Mouse (Mus musculus): ENCODE measurements around the gene Rufy4.
A peak's percentile ranks its signal among the peaks of the same experiment; 100 is the strongest.

DNA sequence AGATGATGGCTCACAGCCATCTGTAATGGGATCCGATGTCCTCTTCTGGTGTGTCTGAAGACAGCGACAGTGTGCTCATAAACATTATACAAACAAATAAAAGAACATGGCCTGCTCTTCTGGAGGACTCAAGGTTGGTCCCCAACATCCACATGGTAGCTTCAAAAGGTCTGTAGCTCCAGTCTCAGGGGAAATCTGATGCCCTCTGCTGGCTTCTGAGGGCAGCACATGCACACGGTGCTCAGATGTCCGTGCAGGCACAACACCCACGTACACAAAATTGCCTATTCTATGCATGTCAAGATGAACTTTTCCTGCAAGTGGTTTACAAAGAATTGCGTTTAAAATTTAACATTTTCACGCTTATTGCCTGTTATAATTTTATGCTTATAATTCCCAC is 70.6 kb downstream of the Rufy4 start:
- peak; percentile 79 for TF ChIP-seq MYC (IDR thresholded peaks at IDR 0.05; ENCODE audit: low read depth, low read length)
- TF ChIP-seq MAX (IDR thresholded peaks at IDR 0.05; ENCODE audit: low read length), result peak; percentile 63
- TF ChIP-seq CTCF (conservative IDR thresholded peaks at IDR 0.05 in 1 of 2, IDR thresholded peaks at IDR 0.05 in 1 of 2; ENCODE audit: low read depth in 2 of 2, low read length in 2 of 2), result peak; percentile 77 to 80
- no peak for TF ChIP-seq ZNF384 (IDR thresholded peaks at IDR 0.05; ENCODE audit: low read depth, low read length)
- peak; percentile 24 for TF ChIP-seq RAD21 (IDR thresholded peaks at IDR 0.05; ENCODE audit: low read depth, low read length)
- TF ChIP-seq MAFK (IDR thresholded peaks at IDR 0.05; ENCODE audit: insufficient replicate concordance, low read length), result no peak
- TF ChIP-seq EP300 (IDR thresholded peaks at IDR 0.05; ENCODE audit: low read length), result no peak
- TF ChIP-seq MEF2A (IDR thresholded peaks at IDR 0.05; ENCODE audit: borderline replicate concordance, low read depth, low read length), result peak; percentile 32; the same call in 1 of the 2 replicates
- TF ChIP-seq UBTF (IDR thresholded peaks at IDR 0.05; ENCODE audit: low read depth, low read length), result no peak

All from CH12.LX (cell line).